Mouse (Mus musculus) T-helper 1 cell (primary cell): ENCODE measurements around the gene Pou3f1.

ENCODE experiments used
- in situ Hi-C: fragments of 300-600 bp; cut with MboI, MseI; formaldehyde crosslinking; loops from one replicate; pipeline ENCODE4 v1.15.1; 2025; ENCODE audit warnings: high pct_unique_total_duplicates

The Pou3f1 gene

DNA sequence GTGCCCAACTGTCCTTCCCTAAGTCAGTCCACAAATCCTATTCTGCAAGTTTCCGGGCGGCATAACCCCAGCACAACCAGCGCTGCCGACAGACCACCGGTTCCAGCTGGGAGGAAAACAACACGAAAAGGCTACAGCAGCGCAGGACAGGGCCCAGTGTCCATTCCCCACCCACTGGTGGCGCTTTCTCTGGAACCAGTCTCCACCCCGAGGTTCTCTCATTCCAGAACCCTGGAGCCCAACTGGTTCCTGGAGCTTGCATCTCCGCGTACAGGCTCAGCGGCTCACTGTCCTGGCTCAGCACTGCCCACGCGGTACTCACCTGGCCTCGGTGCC, at the start of gene Pou3f1:
TSS of gene Pou3f1 (plus strand) at position 290 of the 336 bp plus-strand sequence.
- in situ Hi-C loops = loop anchor here (25.0 kb wide), 1 partner anchor 419 kb away; no protein-coding TSS in a partner anchor

DNA sequence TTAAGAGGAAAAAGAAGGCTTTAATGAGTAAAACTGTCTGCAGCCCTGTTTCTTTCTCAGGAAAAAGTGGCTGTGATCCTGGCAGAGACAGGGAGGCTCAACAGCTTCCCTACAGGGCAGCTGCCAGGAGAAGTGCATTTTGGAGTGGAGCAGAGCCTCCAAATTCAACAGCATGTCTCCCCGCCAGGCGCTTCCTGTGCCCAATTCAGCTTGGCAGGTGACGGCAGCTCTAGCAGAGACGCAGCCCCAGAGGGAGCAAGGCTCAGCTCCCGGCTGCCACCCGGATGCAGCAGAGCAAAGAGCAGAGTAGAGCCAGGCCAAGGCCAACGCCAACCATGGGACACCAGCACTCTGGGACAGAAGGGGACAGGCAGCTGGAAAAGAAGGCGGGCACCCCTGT, 49.4 kb upstream of the Pou3f1 start:
- in situ Hi-C loops = no loop called here

DNA sequence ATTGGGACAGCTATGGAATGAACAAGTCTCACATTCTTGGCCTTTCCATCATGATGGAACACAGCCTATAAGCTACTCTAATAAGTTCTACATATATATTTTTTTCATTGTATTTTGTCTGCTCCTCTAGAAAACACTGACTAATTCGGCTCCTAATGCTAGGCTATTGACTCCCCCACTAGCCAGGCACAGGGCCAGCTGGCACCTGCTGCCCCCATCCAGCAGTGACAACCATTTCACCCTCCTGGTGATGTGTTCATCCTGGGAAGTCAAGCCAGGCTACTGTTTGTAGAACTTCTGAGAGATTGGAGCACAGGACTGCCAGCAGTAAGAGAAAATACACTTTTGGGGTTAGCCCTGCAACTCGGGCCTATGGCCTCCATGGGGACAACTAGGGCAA, 46.5 kb upstream of the Pou3f1 start:
- in situ Hi-C loops = no loop called here

DNA sequence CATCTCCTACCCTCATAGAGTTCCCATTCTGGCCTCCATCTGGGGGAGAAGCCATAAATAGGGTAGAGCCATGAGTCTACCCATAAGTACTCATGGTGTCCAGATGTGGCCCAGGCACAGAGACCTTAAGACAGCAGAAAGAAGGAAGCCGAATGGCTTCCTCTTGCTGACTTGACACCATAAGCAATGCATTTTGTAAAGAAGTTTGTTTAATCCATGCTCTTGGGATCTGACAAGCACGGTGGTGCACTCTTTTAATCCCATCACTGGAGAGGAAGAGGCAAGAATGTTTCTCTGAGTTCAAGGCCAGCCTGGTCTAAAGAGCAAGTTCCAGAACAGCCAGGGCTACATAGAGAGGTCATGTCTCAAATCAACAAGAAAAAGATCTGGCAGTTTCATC, 45.9 kb upstream of the Pou3f1 start, which contains the start of gene 3100002H09Rik:
TSS of gene 3100002H09Rik (minus strand) at position 101 of the 400 bp plus-strand sequence.
- in situ Hi-C loops = no loop called here

DNA sequence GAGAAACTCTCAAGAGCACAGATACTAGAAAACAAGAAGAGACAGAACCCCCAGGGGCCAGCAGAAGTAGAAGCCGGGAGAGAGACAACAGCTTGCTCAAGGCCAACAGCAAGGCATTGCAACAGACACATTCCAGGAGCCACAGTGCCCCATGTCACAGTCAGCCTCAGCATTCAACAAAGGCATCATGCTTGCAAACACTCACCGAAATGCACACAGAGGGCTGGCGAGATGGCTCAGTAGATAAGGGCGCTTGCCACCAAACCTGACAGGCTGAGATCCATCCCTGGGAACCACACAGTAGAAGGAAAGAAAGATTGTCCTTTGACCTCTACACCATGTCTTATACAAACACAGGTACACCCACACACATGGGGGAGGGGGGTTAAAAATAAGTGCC, 44.8 kb upstream of the Pou3f1 start:
- in situ Hi-C loops = no loop called here

DNA sequence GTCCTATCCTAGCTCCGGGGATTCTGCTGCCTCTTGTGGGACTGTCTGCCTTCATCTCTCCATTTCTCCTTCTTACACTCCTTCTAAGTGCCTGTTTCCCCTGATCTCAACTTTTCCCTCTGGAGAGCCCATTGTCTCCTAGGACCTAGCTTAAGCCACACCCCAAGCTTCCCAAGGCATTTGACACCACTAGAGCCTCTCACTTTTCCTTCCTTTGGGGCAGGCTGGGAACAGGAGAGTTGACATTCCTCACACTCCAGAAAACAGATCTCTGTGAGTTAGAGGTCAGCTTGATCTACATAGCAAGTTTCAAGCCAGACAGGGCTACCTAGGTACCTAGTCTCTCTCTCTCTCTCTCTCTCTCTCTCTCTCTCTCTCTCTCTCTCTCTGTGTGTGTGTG, 42.4 kb upstream of the Pou3f1 start:
- in situ Hi-C loops = no loop called here

DNA sequence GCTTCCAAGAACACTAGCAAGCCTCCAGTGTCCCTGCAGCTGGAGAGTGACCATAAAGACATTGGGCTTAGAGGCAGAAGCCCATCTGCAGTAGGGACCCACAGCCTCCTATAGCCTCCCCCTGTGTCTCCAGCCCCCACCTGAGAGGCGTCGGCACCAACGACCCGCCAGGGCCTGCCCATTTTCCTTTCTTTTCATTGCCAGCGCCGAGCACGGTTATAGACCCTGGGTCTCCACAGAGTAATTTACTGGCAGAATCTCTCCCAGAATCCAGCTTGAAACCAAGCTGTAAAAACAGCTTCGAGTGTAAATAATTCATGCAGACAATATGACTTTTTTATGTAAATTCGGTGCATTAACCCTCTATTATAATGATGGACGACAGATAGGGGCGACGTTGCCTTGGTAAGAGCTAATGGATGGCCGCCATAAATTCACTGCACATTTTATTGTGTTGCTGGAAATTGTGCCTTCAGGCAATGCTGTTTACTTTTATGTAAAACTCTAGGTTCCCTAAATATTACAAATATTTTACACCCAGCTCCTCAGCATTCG, 41.1 kb upstream of the Pou3f1 start:
- in situ Hi-C loops = no loop called here

DNA sequence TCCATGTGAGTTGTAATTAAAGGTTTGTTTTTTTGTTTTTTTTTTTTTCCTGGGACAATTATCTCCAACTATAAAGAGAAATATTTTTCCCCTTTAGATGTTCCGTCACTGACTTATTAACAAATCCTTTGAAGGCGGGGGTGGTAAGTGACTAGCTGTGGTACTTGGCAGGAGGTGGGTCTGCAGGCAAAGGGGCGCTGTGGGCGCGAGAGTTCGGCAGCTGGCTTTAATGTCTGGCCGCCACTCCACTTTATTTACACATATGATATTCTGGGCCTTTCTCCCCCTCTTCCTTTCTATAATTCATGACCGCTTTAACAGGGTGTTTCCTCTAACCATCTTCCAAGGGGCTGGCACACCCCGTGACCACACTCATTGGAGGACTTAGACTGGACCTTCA, 40.6 kb upstream of the Pou3f1 start:
- in situ Hi-C loops = no loop called here

DNA sequence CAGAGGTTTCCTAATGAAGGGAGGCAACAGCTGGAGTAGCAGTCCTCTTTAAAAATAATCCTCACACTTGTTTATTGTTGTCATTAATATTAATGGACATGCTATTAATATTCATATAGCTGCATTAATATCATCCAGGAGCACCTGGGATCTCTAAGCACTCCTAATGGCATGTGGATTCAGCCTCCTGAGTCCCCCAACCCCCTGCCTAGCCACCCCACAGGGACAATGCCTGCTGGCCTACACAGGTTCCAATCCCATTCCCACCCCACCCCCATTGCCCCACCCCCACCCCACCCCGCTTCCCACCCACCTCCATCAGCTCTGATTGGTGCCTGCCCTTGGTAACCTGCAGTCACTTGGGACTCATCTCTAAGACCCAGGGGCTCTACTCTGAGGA, 40.0 kb upstream of the Pou3f1 start:
- in situ Hi-C loops = no loop called here

DNA sequence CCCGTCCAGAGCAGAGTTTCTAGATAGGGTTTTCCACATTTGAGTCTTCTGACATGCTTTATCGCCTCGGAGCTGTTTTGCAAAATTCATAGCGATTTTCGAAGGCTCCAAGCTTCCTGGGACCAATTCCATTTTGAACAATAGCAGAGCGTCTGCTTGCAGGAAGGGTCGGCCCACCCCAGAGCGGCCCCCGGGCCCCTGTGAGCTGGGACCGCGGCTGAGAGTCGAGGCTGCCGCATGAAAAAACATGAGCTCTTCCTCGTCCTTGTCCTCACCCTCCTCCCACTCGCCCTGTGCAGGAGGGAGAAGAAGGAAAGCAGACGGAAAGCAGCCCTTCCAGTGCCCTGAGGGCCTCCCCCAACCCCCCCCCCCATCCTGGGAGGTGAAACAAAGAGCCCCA, 38.0 kb upstream of the Pou3f1 start:
- in situ Hi-C loops = no loop called here

DNA sequence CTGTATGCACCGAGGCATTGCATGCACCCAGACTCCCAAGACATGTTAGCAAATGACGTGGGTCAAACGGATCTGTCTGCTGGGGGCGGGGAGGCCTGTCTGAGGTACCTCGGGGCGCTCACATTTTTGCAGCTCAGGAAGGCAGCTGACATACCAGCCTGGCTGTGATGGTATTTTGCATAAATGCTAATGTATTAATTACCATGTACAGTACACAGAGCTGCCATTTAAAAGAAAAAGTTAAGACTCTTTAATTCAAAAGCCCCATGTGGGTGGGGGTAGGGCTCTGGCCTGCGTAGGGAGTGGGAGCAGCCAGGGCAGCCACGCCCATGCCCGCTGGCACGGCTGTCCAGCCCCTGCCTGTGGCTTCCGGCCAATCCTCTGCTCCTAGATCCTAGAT, 35.2 kb upstream of the Pou3f1 start:
- in situ Hi-C loops = no loop called here

DNA sequence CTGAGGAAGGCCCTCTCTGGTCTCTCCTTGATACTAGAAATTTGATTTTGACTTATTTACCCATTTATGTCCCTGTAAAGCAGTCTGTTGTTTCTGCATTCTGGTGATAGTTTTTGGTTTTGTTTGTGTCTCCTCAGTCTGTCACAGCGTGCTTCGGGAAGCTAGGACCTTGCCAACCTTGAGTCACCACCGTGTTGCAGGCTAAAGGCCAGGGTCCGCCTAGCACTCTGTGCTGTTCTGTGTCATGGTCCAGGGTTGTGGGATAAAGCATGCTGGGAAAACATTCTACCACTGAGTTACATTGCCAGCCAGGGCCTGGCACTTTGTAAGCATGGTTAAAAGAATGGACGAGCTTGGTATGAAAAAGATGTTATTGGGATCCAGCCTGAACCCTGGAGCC, 34.0 kb upstream of the Pou3f1 start:
- in situ Hi-C loops = no loop called here

DNA sequence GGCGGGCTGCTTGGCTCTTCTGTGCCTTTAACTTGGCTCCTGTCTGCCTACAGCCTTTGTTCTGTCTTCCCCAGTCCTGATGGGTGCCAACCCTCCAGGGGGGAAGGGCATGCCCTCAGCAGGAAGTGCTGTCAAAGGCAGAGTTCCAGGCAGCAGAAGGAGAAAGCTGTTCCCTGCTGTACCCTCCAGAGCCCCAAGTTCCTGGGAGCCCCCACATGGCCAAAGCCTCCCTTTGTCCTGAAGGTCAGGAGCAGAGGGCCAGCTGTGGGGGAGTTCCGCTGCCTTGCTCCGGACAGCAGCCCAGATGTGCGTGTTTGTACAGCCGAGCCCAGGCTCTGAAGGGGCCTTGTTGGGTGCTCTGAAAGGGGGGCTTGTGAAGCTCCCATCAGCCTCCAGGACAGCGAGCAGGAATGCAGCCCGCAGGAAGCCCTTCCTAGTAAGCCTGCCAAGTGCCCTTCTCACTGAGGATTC, 32.5 kb upstream of the Pou3f1 start:
- in situ Hi-C loops = no loop called here

DNA sequence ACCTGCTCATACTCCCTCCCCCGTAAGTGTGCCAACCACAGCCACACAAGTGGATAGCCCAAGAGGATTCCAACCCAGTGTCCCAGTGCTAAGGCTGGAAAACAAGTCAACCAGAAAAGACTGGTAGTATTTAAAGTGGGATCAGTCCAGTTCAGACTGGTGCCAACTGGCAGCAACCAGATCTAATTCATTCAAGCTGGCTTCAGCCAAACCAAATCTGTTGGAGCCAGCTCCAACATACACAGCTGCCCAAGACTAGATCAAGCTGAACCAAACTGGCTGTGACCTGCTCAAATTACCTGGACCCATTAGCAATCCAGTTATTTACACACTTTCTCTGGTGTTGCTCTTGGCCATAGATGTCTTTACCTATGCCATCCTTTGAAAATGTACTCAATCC, 29.8 kb upstream of the Pou3f1 start:
- in situ Hi-C loops = loop anchor here (5.0 kb wide), 1 partner anchor 375 kb away; no protein-coding TSS in a partner anchor

DNA sequence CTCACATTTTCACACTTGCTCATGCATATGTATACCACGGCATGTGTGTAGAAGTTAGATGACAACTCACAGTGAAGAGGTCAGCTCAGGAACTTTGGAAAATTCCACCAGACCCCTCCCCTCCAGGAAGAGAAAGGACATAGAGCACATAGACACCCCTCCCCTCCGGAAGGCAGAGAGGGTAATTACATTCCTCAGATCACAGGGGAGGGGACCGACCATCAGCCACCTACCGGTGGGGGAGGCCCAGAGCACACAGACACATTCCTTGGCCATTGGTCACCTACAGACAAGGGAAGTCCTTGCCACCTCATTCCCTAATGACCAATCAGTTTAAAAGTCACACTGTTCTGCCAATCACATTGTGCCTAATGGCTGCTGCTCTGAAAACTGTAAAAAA, 25.2 kb upstream of the Pou3f1 start:
- in situ Hi-C loops = no loop called here

DNA sequence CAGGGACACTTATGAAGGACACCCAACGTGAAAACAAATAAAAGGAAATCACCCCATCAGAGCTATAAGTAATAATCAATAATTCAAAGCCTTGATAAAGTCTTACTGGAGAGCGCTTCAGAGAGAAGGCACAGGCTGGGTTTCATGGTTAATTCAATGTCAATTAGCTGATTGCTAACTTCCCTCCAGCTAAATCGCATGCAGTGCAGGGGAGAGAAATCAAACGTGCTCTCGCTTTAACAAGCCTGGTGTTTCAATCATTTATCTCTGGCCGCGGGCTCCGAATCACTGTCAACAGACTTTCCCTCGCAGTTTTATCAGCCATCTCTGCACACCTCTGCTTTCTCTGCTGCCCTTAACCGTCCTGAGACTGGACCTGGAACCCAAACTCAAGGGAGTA, 23.8 kb upstream of the Pou3f1 start:
- in situ Hi-C loops = no loop called here

DNA sequence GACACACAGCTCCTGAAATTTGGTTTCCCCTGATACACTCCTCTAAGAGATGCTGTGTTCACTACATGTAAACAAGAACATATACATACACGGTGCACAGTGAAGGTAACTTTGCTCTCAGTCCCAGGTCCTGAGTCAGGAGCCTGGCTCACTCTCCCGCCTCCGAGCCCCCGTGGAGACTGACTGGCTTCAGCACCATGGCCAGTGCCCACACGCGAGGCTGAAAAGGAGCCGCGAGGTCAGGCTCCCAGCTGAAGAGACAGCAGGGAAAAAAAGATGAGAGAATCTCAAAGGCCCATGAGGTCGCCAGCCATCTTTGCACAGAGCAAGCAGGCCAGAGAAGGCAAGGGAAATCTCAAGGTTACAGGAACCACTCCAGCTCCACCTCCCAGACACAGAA, 23.3 kb upstream of the Pou3f1 start:
- in situ Hi-C loops = no loop called here

DNA sequence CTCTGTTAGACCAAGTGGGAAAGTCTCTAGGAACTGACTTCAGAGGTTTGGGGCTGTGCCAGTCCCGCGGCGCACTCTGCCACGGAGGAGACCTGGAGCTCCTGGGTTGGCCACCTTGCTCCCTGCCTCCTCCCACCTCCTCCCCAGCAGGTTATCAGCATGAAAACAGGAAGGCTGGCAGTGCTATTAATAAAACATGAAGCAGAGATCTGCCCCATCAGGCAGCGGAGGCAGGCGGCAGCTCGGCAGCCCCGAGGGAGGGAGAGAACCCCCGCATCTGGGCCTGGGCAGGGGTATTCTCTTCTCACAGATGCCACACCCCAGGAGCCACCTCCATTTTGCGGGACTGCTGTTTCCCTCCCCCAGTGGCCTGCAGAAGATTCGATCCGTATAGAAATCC, 16.9 kb upstream of the Pou3f1 start:
- in situ Hi-C loops = no loop called here

DNA sequence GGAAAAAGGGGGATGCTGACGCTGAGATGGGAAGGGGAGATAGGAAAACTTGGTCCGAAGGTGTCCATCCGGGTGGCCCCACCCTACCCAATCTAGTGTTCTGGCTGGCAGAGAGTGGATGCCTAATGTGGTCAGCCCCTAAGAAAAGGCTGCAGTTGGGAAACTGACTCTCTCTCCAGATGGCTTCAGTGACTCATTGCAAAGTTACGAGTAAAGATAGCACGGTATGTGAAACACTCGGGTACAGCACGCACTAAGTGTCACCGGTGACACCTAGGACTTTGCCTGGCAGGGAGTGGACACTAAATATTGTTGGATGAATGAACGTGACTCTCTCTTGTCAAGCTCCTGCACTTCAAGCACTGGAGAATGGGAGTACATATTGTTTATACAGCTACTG, 12.7 kb upstream of the Pou3f1 start:
- in situ Hi-C loops = no loop called here

DNA sequence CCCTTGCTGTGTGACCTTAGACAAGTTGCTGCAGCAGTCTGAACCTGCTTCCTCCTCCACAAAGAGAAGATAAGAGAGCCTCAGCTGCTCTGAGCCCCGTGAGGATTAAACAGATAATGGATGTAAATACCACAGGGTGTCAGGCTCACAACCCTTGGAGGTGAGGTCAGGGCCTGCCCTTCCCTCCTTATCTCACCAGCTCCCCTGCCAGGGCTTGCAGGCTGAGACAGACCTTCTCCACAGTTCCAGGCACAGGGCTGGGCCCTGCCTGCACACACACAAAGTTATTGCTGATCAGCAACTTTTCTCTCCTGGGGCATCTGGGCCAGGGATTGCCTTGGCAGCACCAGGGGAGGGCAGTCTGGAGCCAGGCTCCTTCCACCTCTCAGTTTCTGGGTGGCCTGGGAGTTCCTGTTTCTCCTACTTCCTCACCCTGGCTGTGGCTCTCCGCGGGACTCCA, 11.6 kb upstream of the Pou3f1 start:
- in situ Hi-C loops = no loop called here

DNA sequence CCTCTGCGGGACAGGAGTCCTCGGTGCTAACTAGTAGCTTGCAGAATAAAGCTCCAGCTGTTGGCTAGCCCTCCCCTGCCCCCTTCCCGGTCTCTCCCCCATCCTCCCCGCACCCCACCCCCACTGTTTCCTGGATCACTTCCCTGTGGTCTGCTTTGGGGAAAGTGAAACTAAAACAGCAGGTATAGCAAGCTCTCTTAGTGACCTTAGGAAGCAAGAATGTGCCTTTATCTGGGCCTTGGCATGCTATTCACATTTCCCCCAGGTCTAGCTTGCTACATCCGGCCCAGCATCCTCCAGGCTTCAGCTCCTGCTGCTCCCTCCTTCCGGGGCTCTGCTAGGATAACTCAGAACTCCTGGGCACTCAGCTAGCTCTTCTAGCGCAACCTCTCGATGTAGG, 10.0 kb upstream of the Pou3f1 start:
- in situ Hi-C loops = no loop called here

DNA sequence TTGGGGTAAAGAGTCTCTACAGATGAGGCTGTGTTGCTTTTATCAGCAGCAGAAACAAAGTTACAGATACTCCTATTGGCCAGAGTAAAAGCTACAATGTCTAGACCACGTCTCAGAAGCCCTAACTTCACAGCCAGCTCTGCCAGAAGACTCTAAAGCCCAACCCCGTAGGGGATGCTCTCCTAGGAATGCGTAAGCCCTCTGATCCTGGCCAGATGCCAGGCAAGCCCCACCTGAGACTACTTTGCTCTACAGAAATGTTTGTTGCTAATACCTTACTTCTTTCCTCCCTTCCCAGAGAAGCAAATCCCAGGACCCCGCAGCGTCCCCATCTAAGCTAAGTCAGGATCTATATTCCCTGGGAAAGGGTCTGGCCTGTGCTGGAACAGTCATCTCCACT, 8.7 kb upstream of the Pou3f1 start:
- in situ Hi-C loops = no loop called here

DNA sequence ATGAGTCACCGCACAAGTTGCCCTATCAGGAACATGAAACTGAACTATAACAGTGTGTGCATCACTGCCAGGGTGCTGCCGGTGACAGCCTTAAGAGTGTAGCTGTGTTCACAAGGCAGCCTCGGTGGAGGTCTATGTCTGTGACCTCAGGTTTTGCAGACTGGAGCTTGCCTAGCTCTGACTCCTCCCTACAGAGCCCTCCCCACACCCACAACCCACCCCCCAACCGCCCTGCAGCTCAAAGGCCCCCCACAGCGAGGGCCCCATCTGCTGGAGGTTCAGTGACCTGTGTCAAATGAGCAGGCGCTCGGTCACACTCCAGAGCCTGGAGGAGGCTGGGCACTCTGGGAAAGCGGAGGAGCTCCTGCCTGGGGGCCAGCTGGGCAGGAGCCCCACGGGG, 3.7 kb upstream of the Pou3f1 start:
- in situ Hi-C loops = loop anchor here (25.0 kb wide), 1 partner anchor 416 kb away; no protein-coding TSS in a partner anchor
